Mouse (Mus musculus): Measurements from ENCODE around the gene Nyx.

- TF ChIP-seq CTCF (IDR thresholded peaks at IDR 0.05; ENCODE audit: low read depth) (no peak), EP300 (optimal IDR thresholded peaks at IDR 0.05) (no peak)
Observed at GRCm38 (mm10) chrX:13422047-13422446, 43.9 kb upstream of the Nyx start.

Measured in stomach, postnatal 0 days (tissue).